Mouse (Mus musculus) embryonic facial prominence, embryonic 14.5 days (tissue): ENCODE data around the gene Lif. TPM values are rescaled to one million over a fixed set of nuclear protein-coding genes. Genes with fewer than 3 reads are reported as not detected.

Experiments used
- ATAC-seq: fragments of 200-750 bp; cut with Nextera tagmentation; 2 replicates; pipeline ENCODE4 v1.8.0; 2017; ENCODE audit warnings: low read depth, moderate number of reproducible peaks, moderate TSS enrichment
- DNase-seq: peaks from one replicate; pipeline ENCODE4 v3.0.0-alpha.2; 2015; ENCODE audit warnings: low spot score
- H3K27ac ChIP-seq: fragments of 300-500 bp; sonication (generic); replicated peaks from 2 replicates; pipeline ENCODE4 v1.5.1; 2014; ENCODE audit warnings: low read depth, mild to moderate bottlenecking, low read length, moderate library complexity
- H3K27me3 ChIP-seq: fragments of 300-500 bp; sonication (generic); replicated peaks from 2 replicates; pipeline ENCODE4 v1.6.1; 2014; ENCODE audit warnings: low read length; ENCODE audit not compliant: control insufficient read depth, insufficient read depth
- H3K36me3 ChIP-seq: fragments of 300-500 bp; sonication (generic); 2 replicates; pipeline ENCODE4 v1.6.1; 2014; ENCODE audit warnings: low read length, mixed read lengths; ENCODE audit not compliant: control insufficient read depth, insufficient read depth
- H3K4me1 ChIP-seq: fragments of 300-500 bp; sonication (generic); 2 replicates; pipeline ENCODE4 v1.6.1; 2014; ENCODE audit warnings: antibody characterized with exemption, low read length; ENCODE audit not compliant: control insufficient read depth, insufficient read depth
- H3K4me2 ChIP-seq: fragments of 300-500 bp; sonication (generic); 2 replicates; pipeline ENCODE4 v1.6.1; 2014; ENCODE audit warnings: low read depth, mild to moderate bottlenecking, low read length, moderate library complexity, mixed read lengths
- H3K4me3 ChIP-seq: fragments of 300-500 bp; sonication (generic); 2 replicates; pipeline ENCODE4 v1.5.1; 2014; ENCODE audit warnings: low read depth, mild to moderate bottlenecking, low read length
- H3K9ac ChIP-seq: fragments of 300-500 bp; sonication (generic); 2 replicates; pipeline ENCODE4 v1.6.1; 2014; ENCODE audit warnings: low read depth, mild to moderate bottlenecking, low read length, moderate library complexity, mixed read lengths
- H3K9me3 ChIP-seq: fragments of 300-500 bp; sonication (generic); 2 replicates; pipeline ENCODE4 v1.6.1; 2016; ENCODE audit warnings: low read length; ENCODE audit not compliant: control insufficient read depth
- WGBS: fragments of 180-500 bp; shearing (Covaris S2); extraction: QIAGEN DNeasy Blood & Tissue Kit; methylation state at CpG from one replicate; pipeline ENCODE4 v1.1.7; 2014; 5-methylcytosine and 5-hydroxymethylcytosine counted together
- polyA plus RNA-seq: library from polyadenylated mRNA; unstranded; fragments of >200 nt; fragmentation: Nextera tagmentation; extraction: Ambion mirVana; gene quantifications from 2 replicates; pipeline ENCODE4 v1.2.1, GENCODE M21; 2014

Lif gene
- polyA plus RNA-seq, 1 experiment from 2014 or later, result 0.57 TPM

GRCm38 (mm10) chr11:4217914-4218629 lies 39.3 kb upstream of the Lif start, which contains the start of gene Castor1:
Castor1 (plus strand) TSS chr11:4218225.
- peak within 1 kb of the TSS; percentile 56 for H3K9ac ChIP-seq

GRCm38 (mm10) chr11:4218637-4219036 lies 38.7 kb upstream of the Lif start:
- Histone ChIP-seq H3K36me3 (peaks cover 17% of the 10 kb centered on the region; the same call in 1 of the 2 replicates), H3K4me2 (peak overlapping the region; percentile 90), H3K9ac (peak overlapping the region; percentile 56), H3K4me3 (peak overlapping the region; percentile 51), H3K4me1 (no peaks in the 10 kb centered on the region), H3K27ac (0 out of 2 replicates have a peak overlapping the region, but pooled peaks have one; percentile 23), H3K27me3 (peaks cover 4% of the 10 kb centered on the region; the same call in 1 of the 2 replicates), H3K9me3 (no peaks in the 10 kb centered on the region)
- 5% methylated on average over 6 of the region's 6 CpGs for WGBS
- ATAC-seq (peak; percentile 1; the same call in 1 of the 2 replicates), DNase-seq (no peak)

More at GRCm38 (mm10) chr11:4217914-4218629, 39.3 kb upstream of the Lif start, which contains the start of gene Castor1:
- 4% methylated on average over 25 of the region's 56 CpGs for WGBS
- DNase-seq (peak; percentile 94), ATAC-seq (peak; percentile 85)
- H3K27ac ChIP-seq, result peak within 1 kb of the TSS; percentile 23; the same call in 1 of the 2 replicates
- H3K27me3 ChIP-seq, result peaks cover 4% of the 10 kb centered on the region; the same call in 1 of the 2 replicates
- H3K36me3 ChIP-seq, result peaks cover 23% of the 10 kb centered on the region; the same call in 1 of the 2 replicates
- peak within 1 kb of the TSS; percentile 51 for H3K4me3 ChIP-seq
- H3K4me2 ChIP-seq, result peak within 1 kb of the TSS; percentile 90
- H3K4me1 ChIP-seq, result no peaks in the 10 kb centered on the region
- no peaks in the 10 kb centered on the region for H3K9me3 ChIP-seq

GRCm38 (mm10) chr11:4219317-4219751 lies 38.0 kb upstream of the Lif start:
- H3K4me2 ChIP-seq, result peak overlapping the region; percentile 90; the same call in 1 of the 2 replicates
- H3K9me3 ChIP-seq, result no peaks in the 10 kb centered on the region
- H3K36me3 ChIP-seq, result peaks cover 10% of the 10 kb centered on the region; the same call in 1 of the 2 replicates
- 8% methylated on average over 2 of the region's 2 CpGs for WGBS
- no peak overlapping the region for H3K27ac ChIP-seq
- H3K4me1 ChIP-seq, result no peaks in the 10 kb centered on the region
- ATAC-seq (no peak), DNase-seq (peak; percentile 87)
- peaks cover 4% of the 10 kb centered on the region; the same call in 1 of the 2 replicates for H3K27me3 ChIP-seq
- H3K4me3 ChIP-seq, result no peak overlapping the region
- no peak overlapping the region for H3K9ac ChIP-seq

GRCm38 (mm10) chr11:4219908-4220307 lies 37.4 kb upstream of the Lif start:
- Histone ChIP-seq H3K27me3 (peaks cover 4% of the 10 kb centered on the region; the same call in 1 of the 2 replicates), H3K27ac (no peak overlapping the region), H3K4me3 (no peak overlapping the region), H3K4me1 (no peaks in the 10 kb centered on the region), H3K9ac (no peak overlapping the region), H3K9me3 (no peaks in the 10 kb centered on the region), H3K36me3 (peaks cover 5% of the 10 kb centered on the region; the same call in 1 of the 2 replicates), H3K4me2 (no peak overlapping the region)
- DNase-seq (no peak), ATAC-seq (no peak)
- 70% methylated on average over 9 of the region's 9 CpGs for WGBS

- Histone ChIP-seq H3K4me2 (no peak overlapping the region), H3K9ac (no peak overlapping the region), H3K27ac (no peak overlapping the region), H3K27me3 (peaks cover 4% of the 10 kb centered on the region; the same call in 1 of the 2 replicates), H3K36me3 (no peaks in the 10 kb centered on the region), H3K9me3 (no peaks in the 10 kb centered on the region), H3K4me1 (no peaks in the 10 kb centered on the region), H3K4me3 (no peak overlapping the region)
- no peak for DNase-seq
- 52% methylated on average over 28 of the region's 28 CpGs for WGBS
- no peak for ATAC-seq
These were observed 36.6 kb upstream of the Lif start for GRCm38 (mm10) chr11:4220443-4221400.

- 67% methylated on average over 17 of the region's 17 CpGs for WGBS
- no peaks in the 10 kb centered on the region for H3K9me3 ChIP-seq
- H3K4me1 ChIP-seq, result no peaks in the 10 kb centered on the region
- peaks cover 4% of the 10 kb centered on the region; the same call in 1 of the 2 replicates for H3K27me3 ChIP-seq
- no peak overlapping the region for H3K4me2 ChIP-seq
- H3K27ac ChIP-seq, result no peak overlapping the region
- ATAC-seq (no peak), DNase-seq (no peak)
- H3K4me3 ChIP-seq, result no peak overlapping the region
- no peaks in the 10 kb centered on the region for H3K36me3 ChIP-seq
- no peak overlapping the region for H3K9ac ChIP-seq
These were observed 35.1 kb upstream of the Lif start for GRCm38 (mm10) chr11:4222046-4222950.

- Histone ChIP-seq H3K4me1 (no peaks in the 10 kb centered on the region), H3K36me3 (no peaks in the 10 kb centered on the region), H3K9ac (no peak overlapping the region), H3K4me3 (no peak overlapping the region), H3K27me3 (no peaks in the 10 kb centered on the region; the same call in 1 of the 2 replicates), H3K4me2 (no peak overlapping the region), H3K27ac (no peak overlapping the region), H3K9me3 (no peaks in the 10 kb centered on the region)
- no peak for ATAC-seq
- no peak for DNase-seq
- WGBS, result 31% methylated on average over 5 of the region's 7 CpGs
These were observed 33.8 kb upstream of the Lif start for GRCm38 (mm10) chr11:4223393-4224188.
